Mouse (Mus musculus): ENCODE data around the gene Calca.
"Not testable (repeated sequence)": the region's sequence is repeated elsewhere in the genome, so short reads cannot be mapped to it uniquely, and the experiment has no call there.

Gene Calca

DNA sequence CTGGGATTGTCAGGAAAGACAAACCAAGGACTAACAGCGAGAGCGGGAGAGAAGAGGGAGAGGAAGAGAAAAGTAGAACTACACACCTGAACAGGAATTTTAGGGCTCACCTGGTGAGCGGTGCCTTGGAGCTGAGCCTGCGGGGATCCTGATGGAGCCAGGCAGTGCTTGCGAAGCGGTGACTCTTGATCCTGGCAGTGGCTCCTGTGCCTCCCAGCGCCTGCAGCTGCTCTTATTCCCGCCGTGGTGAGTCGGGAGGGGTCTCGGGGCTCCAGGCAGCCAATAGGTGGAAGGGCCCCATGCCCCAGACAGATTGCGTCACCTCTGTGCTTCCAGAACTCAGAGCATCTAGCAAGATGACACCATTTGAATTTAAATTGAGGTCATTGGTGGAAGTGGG, at the start of gene Calca:
Gene Calca, minus strand, starts transcription at position 256 of the 400 bp plus-strand sequence.
- no peak for DNase-seq

DNA sequence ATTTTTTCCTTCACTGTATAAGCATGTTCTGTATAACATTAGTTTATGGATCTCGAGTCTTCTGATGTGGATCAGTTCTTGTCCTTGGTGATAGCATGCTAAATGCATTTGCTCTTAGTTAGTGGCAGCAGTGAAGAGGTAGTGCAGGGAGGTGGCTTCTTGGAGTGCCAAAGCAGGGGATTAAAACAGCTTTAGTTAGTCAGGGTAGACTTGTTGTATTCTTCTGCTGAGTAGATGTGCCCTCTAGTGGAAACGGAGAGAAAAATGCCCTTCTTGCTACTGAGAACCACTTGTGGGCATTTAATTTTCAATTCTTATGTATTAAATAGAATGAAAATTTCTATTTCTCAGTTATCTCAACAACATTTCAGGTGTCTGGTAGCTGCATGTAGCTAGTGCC, 36.5 kb upstream of the Calca start:
- DNase-seq: no peak

DNA sequence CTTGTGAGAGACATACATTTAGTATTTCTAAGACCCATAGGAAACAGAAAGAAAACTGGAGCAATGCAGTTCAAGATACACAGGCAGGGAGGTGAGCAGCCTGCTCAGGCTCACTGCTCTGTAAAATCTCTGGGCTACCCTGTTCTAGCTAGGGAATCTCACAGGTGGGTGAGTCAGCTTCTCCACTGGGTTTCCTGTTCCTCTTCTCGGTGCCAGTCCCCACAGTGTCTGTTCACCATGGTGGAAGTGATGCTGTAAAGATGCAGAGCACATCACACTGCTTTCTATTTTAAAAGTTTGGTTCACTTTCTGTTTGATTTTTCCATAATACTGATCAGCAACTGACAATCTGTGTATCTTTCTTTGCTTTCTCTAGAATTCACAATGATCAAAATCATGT, 35.2 kb upstream of the Calca start:
- DNase-seq: no peak

DNA sequence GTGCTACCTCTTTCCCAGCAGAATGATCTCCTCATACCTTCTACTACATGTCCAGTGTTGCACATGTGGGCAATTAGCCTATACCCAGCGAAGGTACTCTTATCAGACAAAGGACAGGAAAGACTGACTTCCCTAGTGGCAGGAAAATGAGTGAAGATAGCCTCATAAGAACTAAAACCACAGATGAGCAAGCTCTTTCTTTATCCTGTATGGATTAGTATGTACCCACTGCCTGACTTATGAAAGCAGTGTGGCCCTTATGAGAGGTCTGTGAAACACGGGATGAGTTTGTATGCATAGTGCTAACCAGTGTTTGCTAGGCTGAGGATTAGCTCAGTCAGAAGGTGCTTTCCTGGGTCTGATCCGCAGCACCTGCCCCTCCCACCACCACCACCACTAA, 13.6 kb upstream of the Calca start:
- no peak for DNase-seq

DNA sequence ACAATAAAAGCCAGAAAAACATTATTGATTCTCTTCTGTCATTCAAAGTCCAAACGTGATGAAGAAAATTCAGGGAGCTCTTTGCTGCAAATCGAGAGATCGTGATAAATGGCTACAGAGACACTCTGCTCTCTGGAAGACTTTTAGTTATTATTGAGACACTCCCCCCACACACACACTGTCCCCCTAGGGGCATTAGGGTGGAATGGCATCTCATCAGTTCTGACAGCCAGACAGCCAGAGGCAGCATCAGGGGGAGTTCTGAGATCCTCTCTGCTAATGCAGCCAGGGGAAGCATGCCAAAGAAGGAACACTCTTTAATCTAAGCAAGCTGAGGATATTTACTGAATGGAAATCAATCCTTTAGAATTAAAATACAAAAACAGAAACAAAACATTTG, 12.6 kb upstream of the Calca start:
- DNase-seq: no peak

DNA sequence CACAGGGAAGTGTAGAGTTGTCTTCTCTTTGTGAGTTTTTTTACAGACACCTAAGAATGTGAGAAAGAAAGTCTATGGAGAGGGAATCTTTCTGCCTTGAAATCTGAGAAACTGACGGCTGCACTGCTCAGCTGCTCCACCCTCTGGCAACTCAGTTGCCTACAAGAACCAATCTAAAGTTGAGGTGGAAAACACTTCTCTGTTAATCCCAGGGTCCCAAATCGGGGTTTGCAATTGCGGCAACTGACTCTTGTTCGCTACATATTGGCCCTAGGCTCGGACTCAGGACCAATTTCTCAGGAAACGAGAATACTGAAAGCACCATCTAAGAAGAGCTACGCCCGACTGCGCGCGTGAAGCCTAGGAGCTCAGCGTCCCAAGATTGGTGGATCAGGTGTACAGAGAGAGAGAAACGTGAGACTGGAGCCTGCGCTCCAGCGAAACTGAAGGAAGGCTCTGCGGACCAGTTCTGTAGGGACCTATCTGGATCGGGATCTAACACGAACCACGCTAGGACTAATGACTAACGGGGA, 522 bp downstream of the Calca start:
- DNase-seq: peak; percentile 16

DNA sequence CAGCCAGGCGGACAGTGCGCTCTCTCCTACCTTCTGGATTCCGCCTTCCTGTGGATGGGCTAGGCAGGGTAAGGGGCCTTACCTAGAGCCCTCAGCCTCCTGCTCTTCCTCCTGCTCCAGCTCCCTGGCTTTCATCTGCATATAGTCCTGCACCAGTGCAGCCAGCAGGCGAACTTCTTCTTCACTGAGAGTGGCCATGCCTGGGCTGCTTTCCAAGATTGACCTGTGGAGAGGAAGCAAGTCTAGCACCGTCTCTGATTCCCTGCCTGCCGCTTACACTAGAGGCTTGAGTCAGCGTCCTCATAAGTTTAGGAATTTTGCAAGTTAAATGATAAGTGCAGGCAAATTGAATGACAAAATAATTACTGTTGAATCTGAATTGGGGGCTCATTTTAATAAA, 1.8 kb downstream of the Calca start:
- no peak for DNase-seq

DNA sequence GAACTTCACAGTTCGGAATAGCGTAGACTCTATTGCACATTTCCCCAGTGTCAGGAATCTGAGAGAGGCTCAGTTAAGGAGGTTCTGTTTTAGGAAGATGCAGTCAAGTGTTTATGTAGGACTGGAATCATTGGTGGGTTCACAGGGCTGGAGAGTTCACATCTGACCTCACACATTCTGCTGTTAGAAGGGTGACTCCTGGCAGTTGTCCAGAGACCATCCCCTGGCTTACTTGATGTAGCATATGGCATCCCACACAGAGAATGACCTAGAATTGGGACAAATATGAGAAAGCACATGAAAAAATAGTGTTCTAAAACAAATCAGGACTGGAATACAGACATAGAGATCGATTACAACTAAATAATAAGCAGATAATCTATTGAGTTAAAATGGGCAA, 10.2 kb downstream of the Calca start:
- DNase-seq: no peak

DNA sequence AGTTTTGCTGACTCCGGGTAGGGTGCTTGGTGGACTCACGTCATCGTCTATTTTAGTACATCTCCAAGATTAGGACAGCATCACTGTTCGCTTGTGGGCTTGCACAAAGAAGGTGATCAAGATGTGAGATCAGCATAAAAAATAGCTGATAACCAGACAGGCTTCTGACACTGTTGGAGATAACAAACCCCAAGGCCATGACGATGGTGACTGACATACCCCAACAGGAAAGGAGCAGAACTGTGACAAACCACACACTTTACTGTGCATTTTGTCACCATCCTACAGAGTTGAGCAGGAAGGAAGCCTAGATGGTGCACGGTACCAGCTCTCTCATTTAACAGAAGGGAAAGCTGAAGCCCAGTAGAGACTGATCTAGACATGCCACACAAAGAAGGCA, 19.4 kb downstream of the Calca start:
- no peak for DNase-seq

DNA sequence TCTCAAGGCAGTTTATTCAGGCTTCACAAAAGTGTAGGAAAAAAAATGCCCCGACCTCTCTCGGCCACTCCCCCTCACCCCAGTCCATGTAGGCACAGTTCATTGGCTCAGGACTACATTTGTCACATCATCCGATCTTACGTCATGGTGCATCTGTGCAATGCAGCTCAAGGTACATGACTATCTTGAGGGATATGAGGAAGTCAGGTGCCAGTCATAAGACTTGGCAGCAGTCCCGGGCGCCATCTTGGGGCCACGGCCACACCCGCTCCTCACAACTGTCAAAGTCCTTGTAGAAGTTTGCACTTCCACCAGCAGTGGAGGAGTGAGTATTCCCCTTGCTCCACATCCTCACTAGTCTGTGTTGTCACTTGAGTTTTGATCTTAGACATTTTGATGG, 41.8 kb downstream of the Calca start:
- not testable (repeated sequence) for DNase-seq

DNA sequence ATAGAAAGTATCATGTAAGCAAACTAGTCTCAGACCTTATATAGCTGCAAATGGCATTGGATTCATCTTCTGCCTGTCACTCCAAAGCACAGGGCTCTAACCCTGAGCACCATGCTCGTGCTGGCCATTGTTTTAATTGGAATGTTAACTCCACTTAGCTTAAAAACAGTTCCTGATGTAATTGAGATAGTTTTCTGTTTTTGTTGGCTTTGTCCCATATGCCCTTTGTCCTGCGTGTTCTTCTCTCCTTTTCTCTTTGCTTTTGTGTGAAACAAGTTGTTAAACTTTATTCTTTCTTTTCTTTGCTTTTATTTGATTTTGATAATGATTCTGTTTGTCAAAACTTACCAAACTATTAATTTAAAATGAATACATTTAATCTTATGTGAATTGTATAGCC, 53.7 kb downstream of the Calca start:
- DNase-seq: no peak
